Mouse (Mus musculus) v-Abl transformed pro-B cells (cell line): Measurements from ENCODE around the gene Txnrd3.

ENCODE experiments used
- in situ Hi-C, 2 experiments: fragments of 400-800 bp; cut with MboI; formaldehyde crosslinking; loops; one replicate each; pipeline ENCODE4 v1.15.1; 2025; ENCODE audit not compliant: unreplicated experiment in 2 of 2

Gene Txnrd3

DNA sequence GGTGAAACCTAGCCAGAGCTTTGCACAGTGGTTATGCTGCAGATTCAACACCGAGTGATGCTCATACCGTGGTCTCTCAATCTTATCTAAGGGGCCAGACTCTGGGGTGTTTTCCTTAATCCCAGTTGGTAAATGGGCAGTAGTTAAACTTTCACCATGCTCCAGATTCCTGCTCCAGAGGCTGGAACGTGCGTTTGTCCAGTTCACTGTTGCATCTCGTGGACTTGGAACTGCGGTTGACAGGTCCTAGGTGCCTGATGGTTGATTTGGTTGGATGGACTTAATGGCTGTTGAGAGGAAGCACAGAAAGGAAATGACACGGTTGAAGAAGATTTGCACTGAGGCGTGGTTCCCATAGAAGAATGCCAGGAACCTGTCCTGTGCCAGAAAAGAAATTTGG lies 6.1 kb downstream of the Txnrd3 start:
- in situ Hi-C loops = loop anchor here in 1 of 2 experiments (10.0 to 25.0 kb wide), 3 partner anchors 285 to 1487 kb away; partner anchors contain the start of gene Plxna1

DNA sequence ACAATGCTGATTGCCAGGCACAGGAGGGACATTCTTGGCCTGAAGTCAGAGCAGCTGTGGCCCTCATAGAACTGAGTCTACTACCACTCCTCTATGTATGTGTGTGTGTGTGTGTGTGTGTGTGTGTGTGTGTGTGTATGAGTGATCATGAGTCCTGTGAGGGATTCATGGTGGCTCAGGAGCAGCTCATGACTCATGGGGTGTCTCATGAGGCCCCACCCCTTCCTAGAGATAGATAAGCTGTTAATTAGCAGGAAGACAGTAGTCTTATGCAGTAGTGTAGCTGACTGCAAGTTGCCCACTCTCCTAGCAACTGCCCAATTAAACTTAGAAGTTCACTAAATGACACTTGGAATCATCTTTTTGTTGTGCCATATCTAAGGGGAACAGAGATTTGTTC lies 8.0 kb downstream of the Txnrd3 start:
- in situ Hi-C loops = loop anchor here in 1 of 2 experiments (10.0 kb wide), 2 partner anchors 287 to 527 kb away; partner anchors contain the start of gene Plxna1

DNA sequence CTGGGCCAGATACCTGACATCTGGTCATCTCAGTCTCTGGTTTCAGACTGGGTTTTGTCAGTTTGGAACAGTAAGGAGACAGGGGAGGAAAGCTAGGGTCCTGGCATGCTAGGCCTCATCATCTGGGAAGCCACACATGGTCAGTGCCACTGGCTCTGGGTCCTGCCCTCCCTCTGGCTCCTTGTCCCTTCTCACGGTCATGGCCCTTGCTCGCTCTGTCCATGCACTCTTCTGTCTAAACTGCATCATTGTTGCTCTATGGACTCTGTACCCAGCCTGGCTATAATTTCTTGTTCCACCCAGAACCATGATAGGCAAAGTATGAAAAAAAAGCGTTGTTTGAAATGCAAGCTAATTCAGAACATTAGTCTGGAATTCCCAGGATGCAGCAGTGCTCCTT lies 11.2 kb downstream of the Txnrd3 start:
- in situ Hi-C loops = loop anchor here in 1 of 2 experiments (5.0 to 10.0 kb wide), 3 partner anchors 48 to 530 kb away; partner anchors contain the start of gene Plxna1

DNA sequence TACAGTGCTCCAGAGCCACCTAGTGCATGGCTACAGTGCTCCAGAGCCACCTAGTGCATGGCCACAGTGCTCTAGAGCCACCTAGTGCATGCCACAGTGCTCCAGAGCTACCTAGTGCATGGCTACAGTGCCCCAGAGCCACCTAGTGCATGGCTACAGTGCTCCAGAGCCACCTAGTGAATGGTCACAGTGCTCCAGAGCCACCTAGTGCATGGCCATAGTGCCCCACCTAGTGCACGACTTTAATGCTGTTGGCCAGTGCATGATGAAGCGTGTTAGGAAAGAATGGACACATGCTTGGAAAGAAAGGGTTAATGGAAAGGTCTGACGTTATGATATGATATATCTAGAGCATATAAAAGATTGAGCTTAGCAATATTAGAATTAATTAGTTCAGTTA lies 14.6 kb downstream of the Txnrd3 start:
- in situ Hi-C loops = loop anchor here in 1 of 2 experiments (5.0 to 10.0 kb wide), 3 partner anchors 51 to 534 kb away; partner anchors contain the start of gene Plxna1

DNA sequence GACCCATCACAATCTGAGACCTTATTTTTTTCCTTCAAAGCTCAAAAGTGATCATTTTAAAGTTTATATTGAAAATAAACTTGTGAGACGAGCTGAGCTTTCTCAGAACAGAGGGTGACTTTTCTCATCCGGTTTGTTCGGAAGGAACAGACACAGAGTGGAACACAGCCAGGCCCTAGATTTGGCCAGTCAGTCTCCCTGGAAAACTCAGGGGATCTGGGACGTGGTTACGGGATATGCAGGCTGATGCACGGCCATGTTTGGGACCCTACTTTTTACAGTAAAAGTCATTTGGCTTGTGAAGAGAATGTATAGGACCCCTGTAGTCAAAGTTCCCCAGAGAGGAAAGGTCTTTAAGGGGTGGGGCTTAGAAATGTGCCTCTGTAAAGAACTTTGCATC lies 15.1 kb downstream of the Txnrd3 start:
- in situ Hi-C loops = loop anchor here in 1 of 2 experiments (5.0 to 10.0 kb wide), 3 partner anchors 52 to 534 kb away; partner anchors contain the start of gene Plxna1

DNA sequence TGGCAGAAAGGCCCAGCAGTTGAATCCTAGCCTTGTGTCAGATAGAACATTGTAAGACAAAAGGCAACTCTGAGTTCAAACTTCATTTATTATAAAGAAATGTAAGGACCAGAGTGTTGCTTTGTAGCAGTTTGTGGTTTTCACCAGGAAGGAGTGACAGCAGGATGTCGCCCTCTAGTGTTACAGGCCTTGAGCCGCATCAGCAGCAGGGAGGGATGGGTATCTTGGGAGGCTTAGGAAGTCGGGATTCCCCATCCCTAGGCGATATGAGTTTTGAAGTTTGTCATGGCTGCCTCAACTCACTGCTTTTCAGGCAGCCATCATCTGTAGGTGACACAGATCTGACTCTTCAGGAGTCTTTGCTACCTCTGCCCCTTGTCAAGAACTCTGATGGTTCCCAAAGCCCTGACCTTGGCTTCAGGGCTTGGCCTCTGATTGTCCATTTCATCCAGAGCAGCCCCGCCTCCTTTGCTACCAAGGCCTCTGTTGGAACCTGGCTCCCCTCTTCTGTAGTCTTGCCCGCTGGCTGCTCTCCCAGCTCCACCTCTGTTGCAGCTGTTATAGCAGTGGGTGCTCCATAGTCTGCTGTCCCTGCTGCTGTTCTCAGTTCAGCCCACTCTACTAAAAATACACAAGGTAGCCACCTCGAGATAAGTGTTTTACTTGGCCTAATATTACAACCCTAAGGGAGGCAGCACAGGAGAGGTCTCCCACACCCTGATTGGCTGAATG lies 16.1 kb downstream of the Txnrd3 start:
- in situ Hi-C loops = loop anchor here in 1 of 2 experiments (5.0 to 10.0 kb wide), 3 partner anchors 53 to 535 kb away; partner anchors contain the start of gene Plxna1

DNA sequence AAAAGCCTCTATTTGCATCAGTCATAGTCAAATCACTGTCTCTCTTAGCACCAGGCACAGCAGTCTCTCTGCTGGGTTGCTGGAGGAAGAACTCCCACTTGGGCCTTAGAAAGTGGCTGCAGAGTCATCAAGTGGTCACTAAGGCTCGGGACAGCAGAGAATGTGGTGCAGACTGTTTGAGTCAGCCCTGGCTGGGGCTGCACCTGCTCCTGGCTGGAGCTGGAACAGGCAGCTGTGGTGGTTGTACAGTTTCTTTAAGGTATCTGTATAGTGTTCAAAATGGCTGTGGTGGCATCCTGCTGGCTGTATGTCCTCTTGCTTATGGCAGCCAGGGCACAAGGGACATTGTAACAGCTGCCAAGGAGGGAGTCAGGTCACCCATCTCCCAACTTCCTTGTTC lies 16.7 kb downstream of the Txnrd3 start:
- in situ Hi-C loops = no loop called here

DNA sequence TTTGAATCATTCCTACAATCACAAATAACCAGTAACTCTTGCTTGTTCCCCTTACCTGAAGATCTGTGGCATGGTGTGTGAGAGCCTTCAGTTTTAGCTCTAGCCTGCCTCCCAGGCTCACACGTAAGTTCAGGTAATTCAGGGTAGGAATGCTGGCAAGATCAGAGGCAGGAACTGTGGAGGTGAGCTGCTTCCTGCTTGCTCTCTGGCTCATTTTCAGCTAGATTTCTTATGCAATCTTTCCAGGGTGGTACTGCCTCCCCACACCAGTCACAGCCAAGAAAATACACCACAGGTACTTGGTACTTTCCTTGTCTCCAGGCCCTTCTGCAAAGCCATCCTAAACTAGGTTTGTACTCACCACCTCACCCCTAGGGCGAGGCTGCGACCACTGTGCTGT lies 18.7 kb downstream of the Txnrd3 start:
- in situ Hi-C loops = no loop called here

DNA sequence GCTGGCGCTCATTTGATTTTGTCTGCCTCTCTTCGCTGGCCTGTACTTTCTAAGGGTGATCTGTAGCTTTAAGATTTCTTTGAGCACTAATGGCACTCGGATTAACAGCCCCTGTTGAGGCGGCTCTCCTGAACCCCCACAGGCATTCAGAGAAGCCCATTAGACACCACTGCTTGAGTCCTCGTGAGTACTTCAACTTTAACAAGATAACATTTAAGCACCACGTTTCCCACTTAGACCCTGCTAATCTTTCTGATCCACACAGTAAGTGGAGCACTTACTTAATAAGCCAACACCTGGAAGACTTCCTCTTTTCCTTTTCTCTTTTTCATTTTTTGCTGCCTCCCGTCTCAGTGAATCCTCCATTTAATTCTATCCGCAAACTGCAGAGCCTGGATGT lies 21.4 kb downstream of the Txnrd3 start:
- in situ Hi-C loops = no loop called here

DNA sequence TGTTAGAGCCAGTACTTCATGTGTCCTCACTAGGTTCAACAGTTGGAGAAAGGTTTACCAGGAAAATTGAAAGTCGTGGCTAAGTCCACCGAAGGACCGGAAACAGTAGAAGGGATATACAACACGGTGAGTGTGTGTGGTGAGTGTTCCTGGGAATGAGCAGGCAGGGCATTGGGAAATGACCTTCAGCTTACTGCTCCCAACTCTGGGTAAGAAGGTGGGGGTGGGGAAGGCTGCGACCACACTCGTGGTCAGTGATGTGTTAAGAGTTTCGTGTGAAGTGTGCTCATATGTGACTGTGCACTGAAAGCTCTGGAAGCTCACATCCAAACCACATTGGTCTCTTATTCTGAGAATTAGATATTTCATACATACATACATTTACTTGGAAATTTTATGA lies 21.9 kb downstream of the Txnrd3 start:
- in situ Hi-C loops = no loop called here

DNA sequence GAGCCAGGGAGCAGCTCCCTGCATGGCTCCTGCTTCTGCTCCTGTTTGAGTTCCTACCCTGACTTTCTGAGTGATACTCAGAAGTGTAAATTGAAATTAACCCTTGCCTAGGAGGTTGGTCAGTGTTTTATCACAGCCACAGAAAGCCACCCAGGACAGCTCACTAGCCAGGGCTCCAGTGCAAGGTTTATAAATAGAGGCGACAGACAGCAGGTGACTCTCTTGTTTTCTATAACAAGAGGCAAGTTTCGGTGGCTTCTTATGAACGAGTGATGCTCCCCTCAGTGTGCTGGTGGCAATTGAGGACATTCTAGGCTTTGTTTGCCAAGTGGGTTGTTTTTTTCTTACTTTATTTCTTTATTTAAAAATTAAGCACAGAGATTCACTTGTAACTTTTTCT lies 23.2 kb downstream of the Txnrd3 start:
- in situ Hi-C loops = no loop called here

DNA sequence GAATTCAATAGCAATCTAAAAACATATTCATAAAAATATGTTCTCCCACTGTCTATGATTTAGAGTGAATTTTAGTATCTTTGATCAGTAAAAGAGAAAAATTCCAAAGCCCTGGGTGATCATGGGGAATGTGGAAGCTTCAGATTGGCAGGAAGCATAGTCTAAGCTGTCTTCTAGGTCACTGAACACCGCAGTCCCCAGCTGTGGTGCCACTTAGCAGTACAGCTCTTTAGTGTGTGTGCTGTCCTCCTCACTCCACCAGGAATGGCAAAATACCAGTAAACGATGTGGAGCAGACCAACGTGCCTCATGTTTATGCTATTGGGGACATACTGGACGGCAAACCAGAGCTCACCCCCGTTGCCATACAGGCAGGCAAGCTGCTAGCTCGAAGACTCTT lies 25.8 kb downstream of the Txnrd3 start:
- in situ Hi-C loops = no loop called here

DNA sequence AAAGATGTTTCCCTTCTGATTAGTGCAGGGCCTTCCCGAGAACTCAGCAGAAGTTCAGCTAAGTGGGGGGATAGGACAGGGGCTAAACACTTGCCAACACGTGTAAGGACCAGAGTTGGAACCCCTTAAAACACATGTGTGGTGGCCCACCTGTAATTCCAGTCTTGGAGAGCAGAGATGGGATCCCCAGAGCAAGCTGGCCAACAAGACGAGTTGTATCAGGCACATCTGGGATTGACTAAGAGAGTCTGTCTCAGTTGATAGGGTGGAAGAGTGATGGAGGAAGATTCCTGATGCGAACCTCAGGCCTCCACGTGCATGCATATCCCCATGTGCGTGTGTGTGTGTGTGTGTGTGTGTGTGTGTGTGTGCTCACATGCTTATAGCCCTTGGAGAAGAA lies 27.6 kb downstream of the Txnrd3 start:
- in situ Hi-C loops = no loop called here

DNA sequence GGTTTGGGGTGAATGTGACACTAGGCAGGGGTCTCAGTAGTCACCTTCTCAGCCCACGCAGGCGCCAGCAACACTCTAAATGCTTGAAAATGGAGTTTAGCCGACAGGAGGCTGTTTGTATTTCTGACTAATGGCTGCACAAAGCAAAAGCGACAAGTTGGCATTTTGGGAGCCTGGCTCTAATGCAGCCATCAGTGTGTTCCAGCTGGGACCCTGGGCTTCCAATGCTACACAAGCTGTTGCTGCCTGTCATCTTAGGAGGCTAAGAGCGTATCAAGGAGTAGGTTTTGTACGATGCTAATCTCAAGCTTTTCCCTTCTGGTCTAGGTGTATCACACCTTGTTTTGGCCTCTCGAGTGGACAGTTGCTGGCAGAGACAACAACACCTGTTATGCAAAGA lies 28.9 kb downstream of the Txnrd3 start:
- in situ Hi-C loops = no loop called here

DNA sequence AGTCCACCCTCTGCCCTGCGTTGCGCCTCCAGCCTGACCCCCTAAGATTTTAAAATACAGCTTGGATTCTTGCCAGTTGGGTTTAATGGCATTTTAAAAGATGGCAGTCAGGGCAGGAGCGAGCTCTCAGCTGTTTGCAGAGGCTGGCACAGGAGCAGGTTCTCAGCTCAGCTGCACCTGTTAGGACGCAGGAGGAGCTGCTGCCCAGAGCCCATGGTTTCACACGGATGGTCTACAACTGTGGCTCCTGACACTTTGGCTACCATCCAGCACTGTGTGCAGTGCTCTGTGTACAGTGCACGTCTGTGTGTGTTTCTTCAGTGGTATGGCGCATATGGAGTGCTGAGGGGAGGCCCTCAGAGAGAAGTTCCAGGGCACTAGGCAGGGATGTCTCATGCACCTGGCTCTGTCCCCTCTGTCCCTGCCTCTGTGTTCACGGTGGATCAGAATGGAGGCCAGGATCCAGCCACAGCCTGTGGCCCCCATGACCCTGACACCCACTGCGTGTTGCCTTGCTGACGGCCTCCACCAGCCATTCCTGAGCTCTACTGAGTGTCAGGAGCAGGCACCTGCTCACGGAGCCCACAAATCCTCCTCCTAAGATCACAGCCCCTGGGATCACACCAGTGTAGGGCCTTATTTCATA lies 29.5 kb downstream of the Txnrd3 start:
- in situ Hi-C loops = no loop called here

DNA sequence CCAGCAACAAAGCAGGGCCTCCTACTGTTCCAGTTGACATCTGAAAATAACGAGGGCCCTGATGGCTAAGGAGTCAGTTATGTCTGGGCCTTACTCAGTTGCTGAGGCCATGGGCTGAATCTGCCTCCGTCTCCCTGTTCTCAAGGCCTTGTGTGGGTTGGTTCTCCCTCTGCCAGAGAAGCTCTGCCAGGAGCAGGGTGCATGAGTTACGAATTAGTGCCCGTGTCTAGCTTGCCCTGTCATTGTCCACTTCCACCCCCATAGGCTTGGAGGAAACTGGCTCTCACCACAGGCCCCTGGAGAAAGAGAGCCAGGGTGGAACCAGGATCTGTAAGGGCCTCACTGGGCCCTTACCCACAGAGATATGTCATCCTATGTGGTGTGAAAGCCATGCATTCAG lies 34.7 kb downstream of the Txnrd3 start:
- in situ Hi-C loops = loop anchor here in 1 of 2 experiments (25.0 kb wide), 1 partner anchor 1734 kb away; the partner anchor contains the start of gene Wnt7a

DNA sequence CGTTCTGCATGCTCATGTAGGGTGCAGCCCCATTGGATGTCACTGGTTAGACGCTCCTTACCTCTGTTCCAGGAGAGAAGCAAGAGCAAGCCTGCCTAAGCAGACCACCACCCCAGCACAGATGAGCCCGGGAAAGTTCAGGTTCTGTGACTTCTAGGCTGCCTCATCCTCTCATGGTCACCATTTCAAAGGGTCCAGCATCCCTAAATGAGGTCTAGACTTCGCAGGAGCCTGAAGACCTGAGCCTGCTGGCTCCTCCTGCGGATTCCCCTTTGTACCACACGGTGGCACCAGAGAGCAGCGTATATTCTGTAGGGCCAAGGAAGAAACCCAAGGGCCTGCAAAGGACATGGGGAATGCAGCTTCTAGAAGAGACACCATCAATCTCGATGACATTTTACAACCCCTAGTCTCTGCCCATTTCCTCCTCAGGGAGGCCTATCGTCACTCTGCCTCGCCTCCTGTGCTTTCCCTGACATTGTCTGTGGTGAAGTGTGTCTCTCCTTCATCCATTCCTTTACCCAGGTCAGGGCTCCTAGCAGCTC lies 35.6 kb downstream of the Txnrd3 start:
- in situ Hi-C loops = loop anchor here in 1 of 2 experiments (25.0 kb wide), 1 partner anchor 1733 kb away; the partner anchor contains the start of gene Wnt7a

DNA sequence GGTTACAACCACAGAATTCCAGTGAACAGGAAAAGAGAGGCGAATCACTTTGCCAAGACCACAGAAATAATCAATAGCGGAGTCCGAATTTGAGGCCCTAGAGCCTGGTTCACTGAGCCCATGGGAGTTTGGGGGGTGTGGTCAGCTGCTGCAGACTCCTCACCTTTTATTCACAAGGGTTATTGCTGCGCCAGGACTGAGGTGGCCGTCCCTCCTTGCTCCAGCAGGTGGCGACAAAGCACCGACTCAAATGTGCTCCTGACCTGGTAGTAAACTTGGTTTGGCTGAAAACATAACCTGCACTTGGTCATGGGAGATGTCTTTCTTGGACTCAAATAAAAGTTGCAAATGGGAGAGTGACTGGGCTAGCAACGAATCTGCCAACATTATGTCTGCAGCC lies 36.4 kb downstream of the Txnrd3 start:
- in situ Hi-C loops = loop anchor here (10.0 to 25.0 kb wide), 6 partner anchors 645 to 1732 kb away; partner anchors contain the start of genes Chst13 (in 2 of the 2) and Wnt7a (in 1 of the 2)

DNA sequence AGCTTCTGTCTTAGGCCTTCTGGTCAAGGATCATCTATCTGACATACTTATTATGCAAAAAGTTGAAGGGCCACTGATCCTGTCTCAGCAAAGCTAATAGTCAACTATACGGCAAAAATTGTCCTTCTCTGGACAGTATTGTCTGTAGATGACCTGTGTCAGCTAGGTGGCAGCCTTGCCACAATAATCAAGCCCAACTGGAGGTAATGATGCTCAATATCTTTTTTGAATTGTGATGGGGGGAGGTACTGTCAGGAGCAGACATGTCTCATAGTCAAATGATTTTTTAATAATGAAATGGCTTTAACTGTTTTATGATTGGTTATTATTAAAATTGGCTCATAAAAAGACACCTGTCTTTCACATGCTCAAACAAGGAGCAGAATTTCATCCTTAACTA lies 40.4 kb downstream of the Txnrd3 start:
- in situ Hi-C loops = loop anchor here (10.0 to 25.0 kb wide), 6 partner anchors 641 to 1728 kb away; partner anchors contain the start of genes Chst13 (in 2 of the 2) and Wnt7a (in 1 of the 2)

DNA sequence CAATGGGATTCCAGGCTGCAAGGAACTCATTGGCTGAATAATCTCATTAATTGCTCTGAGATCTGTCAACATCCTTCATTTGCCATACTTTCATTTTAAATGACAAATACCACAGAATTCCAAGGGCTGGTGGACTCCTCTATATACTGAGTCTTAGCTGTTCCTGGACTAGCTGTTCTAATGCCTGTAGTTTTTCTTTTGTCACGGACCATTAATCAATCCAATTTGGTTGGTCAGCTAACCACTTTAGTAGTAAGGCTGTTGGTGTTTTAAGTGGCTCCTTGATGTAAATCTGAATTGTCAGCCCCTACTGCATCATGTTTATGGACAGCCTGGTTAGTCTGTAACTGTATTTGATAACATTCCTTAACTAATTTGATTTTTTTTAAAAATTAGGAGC lies 43.3 kb downstream of the Txnrd3 start:
- in situ Hi-C loops = loop anchor here (10.0 to 25.0 kb wide), 6 partner anchors 638 to 1725 kb away; partner anchors contain the start of genes Chst13 (in 2 of the 2) and Wnt7a (in 1 of the 2)

DNA sequence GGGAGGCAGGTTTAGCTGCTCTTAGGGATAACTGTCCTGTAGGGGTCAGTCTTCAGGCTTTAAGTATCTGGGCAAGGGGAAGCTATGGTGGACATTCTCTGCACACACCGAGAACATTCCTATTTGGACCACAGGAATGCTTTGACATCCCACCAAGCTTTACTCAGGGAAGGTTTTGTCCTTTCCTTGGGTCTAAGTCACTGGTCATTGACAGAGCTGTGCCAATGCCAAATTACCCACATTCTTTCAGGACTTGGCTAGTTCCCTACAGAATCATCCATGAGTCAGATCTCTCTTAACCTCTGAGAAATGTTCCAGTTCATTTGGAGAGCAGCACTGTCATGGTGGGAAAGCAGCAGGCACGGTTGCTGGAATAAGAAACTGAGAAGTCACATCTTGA lies 62.8 kb downstream of the Txnrd3 start:
- in situ Hi-C loops = no loop called here
